Mouse (Mus musculus) forebrain, embryonic 11.5 days (tissue): ENCODE measurements at regions not wholly inside any gene's neighbourhood (a gene's known extent, or its start where the extent isn't known, plus 50 kb on each side); places are given as distances from the start of the nearest gene placed in this dataset.

Experiments used
- ATAC-seq: fragments of 200-750 bp; cut with Nextera tagmentation; replicated peaks from 2 replicates; pipeline ENCODE4 v1.8.0; 2017; ENCODE audit warnings: moderate TSS enrichment; ENCODE audit not compliant: low FRiP score
- DNase-seq: peaks from one replicate; pipeline ENCODE4 v3.0.0-alpha.2; 2017; ENCODE audit warnings: low spot score
- H3K27ac ChIP-seq: fragments of 300-500 bp; sonication (generic); 2 replicates; pipeline ENCODE4 v1.5.1; 2014; ENCODE audit warnings: low read depth, low read length
- H3K27me3 ChIP-seq: fragments of 300-500 bp; sonication (generic); 2 replicates; pipeline ENCODE4 v1.6.1; 2014; ENCODE audit warnings: mild to moderate bottlenecking, low read length, mixed read lengths; ENCODE audit not compliant: control insufficient read depth, insufficient read depth
- H3K36me3 ChIP-seq: fragments of 300-500 bp; sonication (generic); 2 replicates; pipeline ENCODE4 v1.6.1; 2014; ENCODE audit warnings: mild to moderate bottlenecking, low read length, moderate library complexity, mixed read lengths; ENCODE audit not compliant: control insufficient read depth, insufficient read depth
- H3K4me1 ChIP-seq: fragments of 300-500 bp; sonication (generic); replicated peaks from 2 replicates; pipeline ENCODE4 v1.6.1; 2014; ENCODE audit warnings: low read length, mixed read lengths; ENCODE audit not compliant: control insufficient read depth, insufficient read depth
- H3K4me2 ChIP-seq: fragments of 300-500 bp; sonication (generic); 2 replicates; pipeline ENCODE4 v1.6.1; 2014; ENCODE audit warnings: low read depth, mild to moderate bottlenecking, low read length, moderate library complexity, mixed read lengths; ENCODE audit not compliant: severe bottlenecking
- H3K4me3 ChIP-seq: fragments of 300-500 bp; sonication (generic); 2 replicates; pipeline ENCODE4 v1.5.1; 2014; ENCODE audit warnings: low read depth, low read length
- H3K9ac ChIP-seq: fragments of 300-500 bp; sonication (generic); 2 replicates; pipeline ENCODE4 v1.6.1; 2014; ENCODE audit warnings: low read length
- H3K9me3 ChIP-seq: fragments of 300-500 bp; sonication (generic); 2 replicates; pipeline ENCODE4 v1.6.1; 2016; ENCODE audit warnings: low read length, mixed read lengths; ENCODE audit not compliant: control insufficient read depth
- WGBS: fragments of 180-500 bp; shearing (Covaris S2); extraction: QIAGEN DNeasy Blood & Tissue Kit; methylation state at CpG from one replicate; pipeline ENCODE4 v1.1.7; 2014; 5-methylcytosine and 5-hydroxymethylcytosine counted together

DNA sequence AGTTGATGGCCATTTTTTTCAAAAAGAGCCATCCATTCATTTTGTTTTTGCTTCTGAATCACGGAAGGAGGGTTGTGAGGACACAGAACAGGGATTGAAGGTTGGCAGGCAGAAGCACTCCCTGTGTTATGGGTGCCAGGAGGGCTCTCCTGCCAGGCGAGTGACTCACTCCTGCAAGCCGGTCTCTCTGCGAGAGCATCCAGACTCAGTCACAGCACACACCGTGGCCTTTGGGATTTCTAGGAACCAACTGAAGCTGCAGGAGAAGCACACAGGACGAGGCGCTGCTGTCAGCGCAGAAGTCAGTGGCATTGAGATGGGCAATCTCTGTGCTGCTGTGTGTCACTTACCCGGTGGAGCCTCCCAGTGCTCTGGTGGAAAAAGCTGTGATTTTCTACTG, 66.5 kb upstream of the 4930432M17Rik start:
- H3K4me2 ChIP-seq: no peak overlapping the region
- ATAC-seq (no peak), DNase-seq (no peak)
- no peaks in the 10 kb centered on the region for H3K9me3 ChIP-seq
- 0 out of 2 replicates have a peak, but pooled peaks cover 2% of the 10 kb centered on the region for H3K4me1 ChIP-seq
- no peaks in the 10 kb centered on the region for H3K27me3 ChIP-seq
- no peaks in the 10 kb centered on the region for H3K36me3 ChIP-seq
- no peak overlapping the region for H3K9ac ChIP-seq
- no peak overlapping the region for H3K27ac ChIP-seq
- H3K4me3 ChIP-seq: no peak overlapping the region
- WGBS: 91% methylated on average over 9 of the region's 9 CpGs

DNA sequence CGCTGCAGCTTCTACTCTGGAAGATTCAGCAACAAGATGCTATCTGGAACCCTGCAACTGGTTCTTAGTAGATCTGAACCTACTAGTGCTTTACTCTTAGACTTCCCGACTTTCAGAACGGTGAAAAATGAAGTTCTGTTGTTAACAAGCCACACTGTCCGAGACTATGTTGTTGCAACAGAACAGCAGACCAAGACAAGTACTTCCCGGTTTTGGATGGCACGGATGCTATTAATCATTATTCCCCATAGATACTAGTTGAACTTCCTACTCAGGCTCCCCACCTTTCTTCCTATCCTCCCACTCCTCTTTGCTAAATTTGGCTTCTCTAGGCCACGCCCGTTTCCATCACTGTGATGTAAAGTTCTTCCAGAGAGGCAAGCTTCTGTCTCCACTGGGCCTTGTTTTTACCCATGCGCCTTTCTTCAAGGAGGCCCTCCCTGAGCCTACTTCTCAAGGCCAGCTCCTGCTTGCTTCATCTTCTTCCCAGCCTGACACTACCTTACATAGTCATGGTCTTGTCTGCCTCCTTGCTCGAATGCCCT, 67.7 kb upstream of the 4930432M17Rik start:
- Histone ChIP-seq H3K4me1 (0 out of 2 replicates have a peak, but pooled peaks cover 2% of the 10 kb centered on the region), H3K36me3 (no peaks in the 10 kb centered on the region), H3K27me3 (no peaks in the 10 kb centered on the region), H3K9ac (no peak overlapping the region), H3K27ac (no peak overlapping the region), H3K4me3 (no peak overlapping the region), H3K4me2 (no peak overlapping the region), H3K9me3 (no peaks in the 10 kb centered on the region)
- WGBS: 92% methylated on average over 10 of the region's 10 CpGs
- ATAC-seq (no peak), DNase-seq (no peak)

DNA sequence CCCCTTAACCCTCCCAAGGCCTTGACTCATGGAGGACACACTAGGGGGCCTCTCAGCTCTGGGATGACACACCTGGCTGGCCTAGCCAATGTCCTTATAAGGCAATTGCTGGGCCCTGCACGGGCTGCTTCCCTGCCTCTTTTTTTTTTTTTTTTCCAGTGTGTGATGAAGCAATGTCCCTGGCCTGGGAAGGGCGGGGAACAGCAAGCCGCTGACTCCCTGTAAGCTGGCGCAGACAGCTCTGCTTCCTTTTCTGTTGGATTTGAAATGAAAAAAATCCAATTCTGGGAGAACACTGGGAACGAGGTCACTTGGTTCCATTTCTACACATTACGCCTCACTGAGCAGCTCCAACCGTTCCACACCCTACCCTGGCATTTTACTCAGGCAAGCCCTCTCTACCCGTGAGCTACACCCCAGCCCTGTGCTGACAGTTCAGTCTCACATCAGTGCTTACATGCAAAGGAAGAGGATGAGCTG, 68.4 kb upstream of the 4930432M17Rik start:
- ATAC-seq: no peak
- Histone ChIP-seq H3K36me3 (no peaks in the 10 kb centered on the region), H3K4me2 (no peak overlapping the region), H3K4me1 (0 out of 2 replicates have a peak, but pooled peaks cover 2% of the 10 kb centered on the region), H3K4me3 (no peak overlapping the region), H3K27ac (no peak overlapping the region), H3K27me3 (no peaks in the 10 kb centered on the region), H3K9ac (no peak overlapping the region), H3K9me3 (no peaks in the 10 kb centered on the region)
- 63% methylated on average over 8 of the region's 8 CpGs for WGBS
- no peak for DNase-seq

DNA sequence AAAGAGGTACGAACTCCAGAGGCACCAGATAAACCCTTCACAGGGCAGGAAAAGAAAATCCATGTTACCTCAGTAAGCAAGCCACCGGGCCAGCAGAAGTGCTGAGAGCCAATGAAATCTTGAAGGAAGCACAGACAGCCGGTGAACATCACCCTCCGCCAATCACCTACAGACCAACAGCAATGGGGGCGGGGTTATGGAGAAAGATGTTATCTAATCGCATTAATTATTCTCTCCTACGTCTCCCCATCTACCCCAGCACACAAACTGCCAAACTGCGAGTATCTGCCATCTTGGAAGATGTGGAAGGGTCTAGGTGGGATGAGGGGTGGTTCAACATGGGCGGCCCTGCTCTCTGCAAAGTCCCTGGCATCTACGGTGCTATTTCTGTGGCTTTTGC, 68.6 kb upstream of the Slc44a3 start:
- no peaks in the 10 kb centered on the region for H3K9me3 ChIP-seq
- no peak overlapping the region for H3K27ac ChIP-seq
- H3K36me3 ChIP-seq: no peaks in the 10 kb centered on the region
- no peak overlapping the region for H3K9ac ChIP-seq
- 0 out of 2 replicates have a peak, but pooled peaks cover 2% of the 10 kb centered on the region for H3K4me1 ChIP-seq
- no peaks in the 10 kb centered on the region for H3K27me3 ChIP-seq
- H3K4me2 ChIP-seq: no peak overlapping the region
- H3K4me3 ChIP-seq: no peak overlapping the region
- 76% methylated on average over 10 of the region's 10 CpGs for WGBS
- ATAC-seq (no peak), DNase-seq (no peak)

DNA sequence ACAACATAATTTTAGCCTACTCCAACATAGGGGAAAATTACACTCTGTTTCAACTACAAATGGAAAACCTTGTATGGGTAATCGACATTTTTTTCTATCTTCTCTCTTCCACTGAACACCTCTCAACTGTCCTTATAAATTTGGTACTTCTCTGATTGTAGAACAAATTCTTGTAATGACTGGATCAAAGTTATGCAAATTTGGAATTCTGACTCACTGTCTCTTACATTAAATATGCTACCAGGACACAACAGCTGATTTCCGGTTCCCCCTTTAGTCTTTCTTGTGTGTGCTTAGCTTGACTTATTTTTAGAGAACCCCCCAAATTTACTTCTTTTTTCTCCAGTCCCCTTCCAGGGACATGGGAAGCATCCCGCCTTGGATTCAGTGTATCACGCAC, 68.2 kb upstream of the Slc44a3 start:
- no peak for ATAC-seq
- H3K27ac ChIP-seq: no peak overlapping the region
- no peak overlapping the region for H3K4me2 ChIP-seq
- WGBS: 87% methylated on average over 4 of the region's 4 CpGs
- no peak overlapping the region for H3K9ac ChIP-seq
- no peaks in the 10 kb centered on the region for H3K9me3 ChIP-seq
- H3K36me3 ChIP-seq: no peaks in the 10 kb centered on the region
- H3K27me3 ChIP-seq: no peaks in the 10 kb centered on the region
- 0 out of 2 replicates have a peak, but pooled peaks cover 2% of the 10 kb centered on the region for H3K4me1 ChIP-seq
- DNase-seq: no peak
- H3K4me3 ChIP-seq: no peak overlapping the region

DNA sequence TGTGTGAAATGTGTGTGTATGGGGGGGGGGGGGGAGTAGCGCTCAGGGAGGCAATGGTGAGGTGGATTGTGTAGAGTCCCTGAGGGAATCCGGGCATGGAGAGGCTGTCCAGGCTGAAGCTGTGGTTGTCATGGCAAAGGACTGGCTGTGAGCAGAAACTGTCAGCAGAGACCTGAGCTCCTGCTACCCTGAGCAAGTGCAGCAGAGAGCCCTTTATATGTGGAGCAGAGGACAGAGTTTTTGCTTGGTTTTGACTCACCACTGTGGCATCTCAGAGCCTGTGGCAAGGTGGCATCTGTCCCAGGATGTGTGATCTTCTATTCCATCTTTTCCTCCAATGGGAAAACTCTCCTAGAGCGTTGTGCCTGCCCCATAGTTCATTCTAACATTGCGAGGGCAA, 65.8 kb upstream of the Slc44a3 start:
- H3K4me3 ChIP-seq: no peak overlapping the region
- no peaks in the 10 kb centered on the region for H3K27me3 ChIP-seq
- 86% methylated on average over 4 of the region's 4 CpGs for WGBS
- no peak overlapping the region for H3K27ac ChIP-seq
- DNase-seq (no peak), ATAC-seq (no peak)
- no peaks in the 10 kb centered on the region for H3K36me3 ChIP-seq
- no peak overlapping the region for H3K4me2 ChIP-seq
- H3K9ac ChIP-seq: no peak overlapping the region
- no peaks in the 10 kb centered on the region for H3K9me3 ChIP-seq
- 0 out of 2 replicates have a peak, but pooled peaks cover 2% of the 10 kb centered on the region for H3K4me1 ChIP-seq

DNA sequence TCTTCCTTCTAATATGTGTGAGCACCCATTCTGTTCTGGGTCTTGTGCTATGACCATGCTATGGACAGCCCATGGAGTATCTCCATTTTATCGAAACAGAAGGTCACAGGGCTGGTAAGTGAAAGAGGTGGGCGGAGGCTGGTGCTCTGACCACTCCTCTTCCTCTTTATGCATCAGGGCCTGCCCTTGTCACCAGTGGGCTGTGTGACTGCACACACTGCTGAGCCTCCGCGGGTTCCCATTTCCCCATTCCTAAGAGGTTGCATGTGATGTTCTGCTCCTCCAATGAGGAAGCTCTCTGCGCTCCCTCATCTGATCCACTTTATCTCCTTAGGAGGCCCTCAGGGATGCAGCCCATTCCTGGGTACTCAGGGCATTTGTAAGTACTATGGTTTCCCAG, 65.0 kb upstream of the Slc44a3 start:
- 88% methylated on average over 5 of the region's 5 CpGs for WGBS
- no peaks in the 10 kb centered on the region for H3K9me3 ChIP-seq
- no peak overlapping the region for H3K4me3 ChIP-seq
- no peak for DNase-seq
- no peaks in the 10 kb centered on the region for H3K27me3 ChIP-seq
- H3K36me3 ChIP-seq: no peaks in the 10 kb centered on the region
- H3K4me1 ChIP-seq: 0 out of 2 replicates have a peak, but pooled peaks cover 2% of the 10 kb centered on the region
- H3K27ac ChIP-seq: no peak overlapping the region
- no peak overlapping the region for H3K4me2 ChIP-seq
- no peak overlapping the region for H3K9ac ChIP-seq
- ATAC-seq: no peak

DNA sequence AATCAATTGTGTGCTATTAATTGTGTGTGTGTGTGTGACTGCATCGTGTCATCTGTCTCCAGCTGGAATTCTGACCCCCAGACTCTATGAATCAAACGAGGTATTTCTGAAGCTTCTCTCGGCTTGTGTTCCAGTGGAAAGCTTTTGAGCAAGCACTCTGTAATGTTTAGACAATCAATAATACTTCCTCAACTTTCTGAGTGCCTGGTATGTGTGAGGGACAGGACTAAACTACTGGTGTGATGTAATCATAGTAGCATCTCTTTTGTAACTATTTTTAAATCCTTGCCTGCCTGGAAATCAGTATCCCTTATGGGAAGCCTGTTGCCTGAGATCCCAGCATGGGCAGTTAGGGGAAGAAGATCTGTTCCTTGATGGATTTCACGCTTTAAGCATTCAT, 62.4 kb upstream of the Slc44a3 start:
- H3K27ac ChIP-seq: no peak overlapping the region
- no peaks in the 10 kb centered on the region for H3K9me3 ChIP-seq
- WGBS: 79% methylated on average over 4 of the region's 4 CpGs
- no peak overlapping the region for H3K4me2 ChIP-seq
- no peak for DNase-seq
- H3K36me3 ChIP-seq: no peaks in the 10 kb centered on the region
- H3K4me1 ChIP-seq: no peaks in the 10 kb centered on the region
- no peak for ATAC-seq
- no peaks in the 10 kb centered on the region for H3K27me3 ChIP-seq
- no peak overlapping the region for H3K4me3 ChIP-seq
- H3K9ac ChIP-seq: no peak overlapping the region

DNA sequence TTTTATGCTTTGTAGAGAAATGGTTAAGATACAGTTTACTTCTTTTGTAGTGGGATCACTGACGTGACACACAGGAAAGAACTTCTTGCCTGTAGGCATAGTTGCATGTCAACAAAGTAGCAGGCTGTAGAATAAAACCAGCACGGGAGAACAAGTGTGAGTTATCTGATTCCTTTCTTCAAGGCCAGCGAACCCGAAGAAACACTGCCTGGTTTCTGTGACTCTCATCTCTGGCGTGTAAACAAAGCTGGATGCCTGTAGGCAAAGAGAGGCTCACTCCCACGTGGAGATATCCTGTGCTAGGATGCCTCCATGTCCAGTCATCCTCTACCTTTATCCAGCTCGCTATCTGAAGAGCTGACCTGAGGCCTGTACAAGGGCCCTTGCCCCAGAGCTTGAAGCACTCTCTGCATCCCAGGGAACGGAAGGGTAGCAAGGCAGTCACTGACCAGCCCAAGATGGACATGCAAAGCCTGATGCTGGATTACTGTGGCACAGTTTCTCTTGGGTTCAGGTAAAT, 61.5 kb upstream of the Slc44a3 start:
- DNase-seq (peak; percentile 41), ATAC-seq (no peak)
- Histone ChIP-seq H3K4me2 (no peak overlapping the region), H3K27me3 (no peaks in the 10 kb centered on the region), H3K36me3 (no peaks in the 10 kb centered on the region), H3K27ac (no peak overlapping the region), H3K9ac (no peak overlapping the region), H3K9me3 (no peaks in the 10 kb centered on the region), H3K4me1 (no peaks in the 10 kb centered on the region), H3K4me3 (no peak overlapping the region)
- WGBS: 58% methylated on average over 8 of the region's 8 CpGs
